Mouse (Mus musculus): ENCODE results near the gene Lrrc8a. TPM values are rescaled to one million over a fixed set of nuclear protein-coding genes. Genes with fewer than 3 reads are reported as not detected.

The Lrrc8a gene
- total and polyA plus RNA-seq, 2 experiments from 2014 or later: 55.3 to 65.4 TPM

GRCm38 (mm10) chr2:30235593-30235992 is 1.9 kb upstream of the Lrrc8a start:
- H3K36me3 ChIP-seq (ENCODE audit: insufficient read depth, low read length): 0 out of 2 replicates have a peak, but pooled peaks cover 5% of the 10 kb centered on the region

GRCm38 (mm10) chr2:30236426-30237198 is 903 bp upstream of the Lrrc8a start:
- H3K27me3 ChIP-seq (ENCODE audit: insufficient read depth, low read length): no peaks in the 10 kb centered on the region
- 4% methylated on average over 18 of the region's 18 CpGs for WGBS
- no peak for TF ChIP-seq CTCF (IDR thresholded peaks at IDR 0.05)
- peak overlapping the region; percentile 84 for H3K4me2 ChIP-seq (ENCODE audit: low read depth, low read length, poor library complexity, severe bottlenecking)
- no peak for DNase-seq (ENCODE audit: low spot score)
- peaks cover 10% of the 10 kb centered on the region for H3K4me1 ChIP-seq (ENCODE audit: insufficient read depth, low read length)
- no peak for ATAC-seq (ENCODE audit: low FRiP score)
- no peaks in the 10 kb centered on the region for H3K9me3 ChIP-seq (ENCODE audit: low read length)
- peak overlapping the region; percentile 90 for H3K27ac ChIP-seq (ENCODE audit: low read depth, low read length)
- peak overlapping the region; percentile 36 for H3K9ac ChIP-seq (replicated peaks; ENCODE audit: low read length, poor library complexity, severe bottlenecking)
- H3K4me3 ChIP-seq (ENCODE audit: low read depth, low read length): peak overlapping the region; percentile 79
- peaks cover 13% of the 10 kb centered on the region for H3K36me3 ChIP-seq (ENCODE audit: insufficient read depth, low read length)

More at GRCm38 (mm10) chr2:30235593-30235992, 1.9 kb upstream of the Lrrc8a start:
- no peak overlapping the region for H3K4me2 ChIP-seq (ENCODE audit: low read depth, low read length, poor library complexity, severe bottlenecking)
- H3K4me3 ChIP-seq (ENCODE audit: low read depth, low read length): no peak overlapping the region
- no peak for ATAC-seq (ENCODE audit: low FRiP score)
- H3K27me3 ChIP-seq (ENCODE audit: insufficient read depth, low read length): no peaks in the 10 kb centered on the region
- no peak overlapping the region for H3K9ac ChIP-seq (replicated peaks; ENCODE audit: low read length, poor library complexity, severe bottlenecking)
- no peak overlapping the region for H3K27ac ChIP-seq (ENCODE audit: low read depth, low read length)
- H3K9me3 ChIP-seq (ENCODE audit: low read length): no peaks in the 10 kb centered on the region
- no peak for TF ChIP-seq CTCF (IDR thresholded peaks at IDR 0.05)
- WGBS: 94% methylated on average over 5 of the region's 5 CpGs
- no peak for DNase-seq (ENCODE audit: low spot score)
- H3K4me1 ChIP-seq (ENCODE audit: insufficient read depth, low read length): peaks cover 10% of the 10 kb centered on the region

- Histone ChIP-seq H3K9me3 (ENCODE audit: low read length) (no peaks in the 10 kb centered on the region), H3K27me3 (ENCODE audit: insufficient read depth, low read length) (no peaks in the 10 kb centered on the region), H3K36me3 (ENCODE audit: insufficient read depth, low read length) (peaks cover 13% of the 10 kb centered on the region), H3K27ac (ENCODE audit: low read depth, low read length) (peak overlapping the region; percentile 90), H3K4me3 (ENCODE audit: low read depth, low read length) (peak overlapping the region; percentile 79), H3K4me2 (ENCODE audit: low read depth, low read length, poor library complexity, severe bottlenecking) (peak overlapping the region; percentile 84), H3K9ac (replicated peaks; ENCODE audit: low read length, poor library complexity, severe bottlenecking) (peak overlapping the region; percentile 86), H3K4me1 (ENCODE audit: insufficient read depth, low read length) (peaks cover 10% of the 10 kb centered on the region)
- DNase-seq (ENCODE audit: low spot score) (peak; percentile 63), ATAC-seq (ENCODE audit: low FRiP score) (peak; percentile 86)
- WGBS: under 1% methylated on average over 40 of the region's 42 CpGs
- TF ChIP-seq CTCF (IDR thresholded peaks at IDR 0.05): no peak
Measured at GRCm38 (mm10) chr2:30237881-30238280, 366 bp downstream of the Lrrc8a start.

- peak overlapping the region; percentile 79 for H3K4me3 ChIP-seq (ENCODE audit: low read depth, low read length)
- no peak for TF ChIP-seq CTCF (IDR thresholded peaks at IDR 0.05)
- H3K9me3 ChIP-seq (ENCODE audit: low read length): no peaks in the 10 kb centered on the region
- peak overlapping the region; percentile 84 for H3K4me2 ChIP-seq (ENCODE audit: low read depth, low read length, poor library complexity, severe bottlenecking)
- peak overlapping the region; percentile 86 for H3K9ac ChIP-seq (replicated peaks; ENCODE audit: low read length, poor library complexity, severe bottlenecking)
- H3K27me3 ChIP-seq (ENCODE audit: insufficient read depth, low read length): no peaks in the 10 kb centered on the region
- H3K4me1 ChIP-seq (ENCODE audit: insufficient read depth, low read length): peaks cover 10% of the 10 kb centered on the region
- DNase-seq (ENCODE audit: low spot score): no peak
- no peak overlapping the region for H3K27ac ChIP-seq (ENCODE audit: low read depth, low read length)
- ATAC-seq (ENCODE audit: low FRiP score): no peak
- WGBS: 82% methylated on average over 3 of the region's 3 CpGs
- H3K36me3 ChIP-seq (ENCODE audit: insufficient read depth, low read length): peaks cover 20% of the 10 kb centered on the region
Measured at GRCm38 (mm10) chr2:30238906-30239465, 1.5 kb downstream of the Lrrc8a start.

GRCm38 (mm10) chr2:30239777-30240176 is 2.3 kb downstream of the Lrrc8a start:
- Histone ChIP-seq H3K27ac (ENCODE audit: low read depth, low read length) (no peak overlapping the region), H3K9me3 (ENCODE audit: low read length) (no peaks in the 10 kb centered on the region), H3K4me3 (ENCODE audit: low read depth, low read length) (no peak overlapping the region), H3K4me2 (ENCODE audit: low read depth, low read length, poor library complexity, severe bottlenecking) (no peak overlapping the region), H3K36me3 (ENCODE audit: insufficient read depth, low read length) (peaks cover 20% of the 10 kb centered on the region), H3K4me1 (ENCODE audit: insufficient read depth, low read length) (peaks cover 10% of the 10 kb centered on the region), H3K27me3 (ENCODE audit: insufficient read depth, low read length) (no peaks in the 10 kb centered on the region), H3K9ac (replicated peaks; ENCODE audit: low read length, poor library complexity, severe bottlenecking) (0 out of 2 replicates have a peak overlapping the region, but pooled peaks have one; percentile 86)
- no peak for TF ChIP-seq CTCF (IDR thresholded peaks at IDR 0.05)
- DNase-seq (ENCODE audit: low spot score) (no peak), ATAC-seq (ENCODE audit: low FRiP score) (no peak)
- WGBS: 89% methylated on average over 4 of the region's 4 CpGs

GRCm38 (mm10) chr2:30240267-30240666 is 2.8 kb downstream of the Lrrc8a start, which contains the start of gene Gm28035:
TSS of gene Gm28035 (plus strand) at chr2:30240567.
- Histone ChIP-seq H3K36me3 (ENCODE audit: insufficient read depth, low read length) (peaks cover 20% of the 10 kb centered on the region), H3K4me2 (ENCODE audit: low read depth, low read length, poor library complexity, severe bottlenecking) (no peak within 1 kb of the TSS)
- ATAC-seq (ENCODE audit: low FRiP score): no peak

More at GRCm38 (mm10) chr2:30240267-30240666, 2.8 kb downstream of the Lrrc8a start, which contains the start of gene Gm28035:
- 86% methylated on average over 2 of the region's 2 CpGs for WGBS
- Histone ChIP-seq H3K4me3 (ENCODE audit: low read depth, low read length) (no peak within 1 kb of the TSS), H3K9ac (replicated peaks; ENCODE audit: low read length, poor library complexity, severe bottlenecking) (0 out of 2 replicates have a peak within 1 kb of the TSS, but pooled peaks have one; percentile 86), H3K9me3 (ENCODE audit: low read length) (no peaks in the 10 kb centered on the region), H3K4me1 (ENCODE audit: insufficient read depth, low read length) (peaks cover 10% of the 10 kb centered on the region), H3K27ac (ENCODE audit: low read depth, low read length) (no peak within 1 kb of the TSS), H3K27me3 (ENCODE audit: insufficient read depth, low read length) (no peaks in the 10 kb centered on the region)
- no peak for TF ChIP-seq CTCF (IDR thresholded peaks at IDR 0.05)
- no peak for DNase-seq (ENCODE audit: low spot score)
